Mouse (Mus musculus) testis, adult 2 months (tissue): Measurements from ENCODE around the gene 3110082I17Rik.

Experiments used
- CTCF ChIP-seq: fragments of 200-500 bp; IDR thresholded peaks from 2 replicates; pipeline ENCODE4 v1.5.1; 2012; ENCODE audit warnings: low read depth, mild to moderate bottlenecking, inconsistent platforms, low read length, moderate library complexity; ENCODE audit not compliant: control insufficient read depth, insufficient read depth, insufficient replicate concordance
- POLR2A ChIP-seq: fragments of 200-500 bp; IDR thresholded peaks from 2 replicates; pipeline ENCODE4 v1.6.1; 2012; ENCODE audit warnings: low read depth, mild to moderate bottlenecking, inconsistent platforms, low read length, moderate library complexity; ENCODE audit not compliant: control insufficient read depth

- TF ChIP-seq POLR2A = no peak
- no peak for TF ChIP-seq CTCF
Observed at GRCm38 (mm10) chr5:139394399-139394798, 65.9 kb downstream of the 3110082I17Rik start.
